Mouse (Mus musculus) activated CD4-positive, CD25-positive, alpha-beta regulatory T cell, adult 4 months (primary cell): ENCODE data around the gene Mrgpra3. TPM values are rescaled to one million over a fixed set of nuclear protein-coding genes. Genes with fewer than 3 reads are reported as not detected.

ENCODE experiments used
- ATAC-seq: one replicate; pipeline ENCODE4 v1.8.0; 2017
- polyA plus RNA-seq, 2 experiments: library from polyadenylated mRNA; unstranded; fragments of 100-300 nt; shearing (Covaris generic); gene quantifications; one replicate each; pipeline ENCODE4 v1.2.1; 2017

Gene Mrgpra3
- polyA plus RNA-seq: not detected

DNA sequence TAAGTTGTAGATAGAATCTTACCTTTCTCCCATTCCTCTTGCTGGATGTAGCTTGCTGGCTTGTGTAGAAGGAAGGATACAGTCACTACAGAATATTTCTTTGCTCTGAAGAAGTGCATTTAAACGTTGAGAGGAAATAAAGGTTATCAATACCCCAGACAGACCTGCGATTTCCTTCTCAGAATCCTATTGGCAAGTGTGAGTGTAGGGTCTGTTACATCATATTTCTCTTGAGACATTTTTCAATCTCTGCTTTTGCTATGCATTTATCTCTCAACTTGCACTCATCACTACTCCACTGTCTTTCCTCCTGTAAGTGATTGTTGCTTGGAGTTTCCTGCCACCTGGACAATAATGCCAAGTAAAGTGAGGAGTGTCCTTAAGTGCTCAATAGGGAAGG lies at the start of gene Mrgpra3:
TSS of gene Mrgpra3 (minus strand) at position 101 of the 400 bp plus-strand sequence.
- ATAC-seq: no peak

Other genes with a start within 250 kb of the Mrgpra3 start
- not detected for gene Mrgpra1, start 247.1 kb downstream of the Mrgpra3 start, polyA plus RNA-seq
- gene Mrgpra2a, start 149.2 kb downstream of the Mrgpra3 start, polyA plus RNA-seq: not detected
- gene Mrgpra2b, start 72.5 kb downstream of the Mrgpra3 start, polyA plus RNA-seq: not detected